Mouse (Mus musculus) MEL (cell line): ENCODE results near the gene Cog6. TPM values are rescaled to one million over a fixed set of nuclear protein-coding genes. Genes with fewer than 3 reads are reported as not detected.

Source experiments
- DNase-seq: peaks from one replicate; pipeline ENCODE4 v3.0.0; 2011; ENCODE audit warnings: low read depth, low spot score
- H3K27ac ChIP-seq: 2 replicates; pipeline ENCODE4 v1.5.1; 2012; ENCODE audit warnings: low read depth, mild to moderate bottlenecking, control low read depth, low read length, moderate library complexity; ENCODE audit not compliant: control insufficient read depth
- H3K27me3 ChIP-seq, 2 experiments: fragments of 150-350 bp in 1 of 2; sonication (generic) in 1 of 2; 2 replicates each; pipeline ENCODE4 v1.6.1; 2012; ENCODE audit warnings: low read length in 2 of 2, mild to moderate bottlenecking in 2 of 2, improper control_type of control experiment in 1 of 2, moderate library complexity in 1 of 2; ENCODE audit not compliant: insufficient read depth in 2 of 2, control insufficient read depth in 1 of 2
- H3K36me3 ChIP-seq, 2 experiments: 2 replicates each; pipeline ENCODE4 v1.6.1; 2012 to 2014; ENCODE audit warnings: low read length in 2 of 2, improper control_type of control experiment in 1 of 2, inconsistent platforms in 1 of 2, mild to moderate bottlenecking in 1 of 2; ENCODE audit not compliant: insufficient read depth in 2 of 2, control insufficient read depth in 1 of 2
- H3K4me1 ChIP-seq, 2 experiments: fragments of 150-350 bp in 1 of 2; sonication (generic) in 1 of 2; 2 replicates each; pipeline ENCODE4 v1.6.1; 2012; ENCODE audit warnings: low read length in 2 of 2, improper control_type of control experiment in 1 of 2, mild to moderate bottlenecking in 1 of 2; ENCODE audit not compliant: insufficient read depth in 2 of 2, control insufficient read depth in 1 of 2
- H3K4me3 ChIP-seq, 2 experiments: fragments of 150-350 bp in 1 of 2; sonication (generic) in 1 of 2; 2 replicates each; pipeline ENCODE4 v1.5.1; 2012; ENCODE audit warnings: low read depth in 2 of 2, low read length in 2 of 2, mild to moderate bottlenecking in 2 of 2, moderate library complexity in 2 of 2, control low read depth in 1 of 2, improper control_type of control experiment in 1 of 2; ENCODE audit not compliant: control insufficient read depth in 1 of 2, insufficient read depth in 1 of 2
- H3K79me2 ChIP-seq: 2 replicates; pipeline ENCODE4 v1.6.1; 2012; ENCODE audit warnings: mild to moderate bottlenecking, low read length, moderate library complexity; ENCODE audit not compliant: control insufficient read depth, poor library complexity, insufficient read depth
- H3K9ac ChIP-seq: 2 replicates; pipeline ENCODE4 v1.6.1; 2012; ENCODE audit warnings: low read depth, mild to moderate bottlenecking, control low read depth, low read length, moderate library complexity; ENCODE audit not compliant: control insufficient read depth, poor library complexity, severe bottlenecking
- H3K9me3 ChIP-seq: fragments of 150-350 bp; sonication (generic); replicated peaks from 2 replicates; pipeline ENCODE4 v1.6.1; 2012; ENCODE audit warnings: mild to moderate bottlenecking, low read length, improper control_type of control experiment, moderate library complexity; ENCODE audit not compliant: insufficient read depth
- BHLHE40 ChIP-seq: IDR thresholded peaks from 2 replicates; pipeline ENCODE4 v1.6.1; 2012; ENCODE audit warnings: low read depth, mild to moderate bottlenecking, inconsistent platforms, low read length, improper control_type of control experiment, borderline replicate concordance
- CHD1 ChIP-seq: IDR thresholded peaks from 2 replicates; pipeline ENCODE4 v1.6.1; 2012; ENCODE audit warnings: low read depth, mild to moderate bottlenecking, inconsistent platforms, low read length, improper control_type of control experiment
- CHD2 ChIP-seq: IDR thresholded peaks from 2 replicates; pipeline ENCODE4 v1.6.1; 2011; ENCODE audit warnings: low read length, improper control_type of control experiment
- CTCF ChIP-seq, 3 experiments: IDR thresholded peaks in 2 of 3; conservative IDR thresholded peaks in 1 of 3; 2 replicates each; pipeline ENCODE4 v1.5.1; 2011 to 2012; ENCODE audit warnings: low read length in 3 of 3, low read depth in 2 of 3, mild to moderate bottlenecking in 2 of 3, improper control_type of control experiment in 1 of 3, inconsistent platforms in 1 of 3, mixed read lengths in 1 of 3, moderate library complexity in 1 of 3; ENCODE audit not compliant: control insufficient read depth in 1 of 3, insufficient read depth in 1 of 3, poor library complexity in 1 of 3, severe bottlenecking in 1 of 3
- E2F4 ChIP-seq: IDR thresholded peaks from 2 replicates; pipeline ENCODE4 v1.6.1; 2011; ENCODE audit warnings: low read depth, low read length, improper control_type of control experiment, borderline replicate concordance
- ELF1 ChIP-seq: IDR thresholded peaks from 2 replicates; pipeline ENCODE4 v1.6.1; 2014; ENCODE audit warnings: low read depth, mild to moderate bottlenecking, inconsistent platforms, low read length, improper control_type of control experiment, moderate library complexity
- EP300 ChIP-seq, 2 experiments: IDR thresholded peaks; 2 replicates each; pipeline ENCODE4 v1.6.1; 2011; ENCODE audit warnings: improper control_type of control experiment in 2 of 2, low read length in 2 of 2, low read depth in 1 of 2, mild to moderate bottlenecking in 1 of 2
- ETS1 ChIP-seq: IDR thresholded peaks from 2 replicates; pipeline ENCODE4 v1.6.1; 2012; ENCODE audit warnings: low read depth, mild to moderate bottlenecking, inconsistent platforms, low read length, improper control_type of control experiment, moderate library complexity
- GABPA ChIP-seq: IDR thresholded peaks from 2 replicates; pipeline ENCODE4 v1.6.1; 2012; ENCODE audit warnings: low read depth, mild to moderate bottlenecking, inconsistent platforms, low read length, improper control_type of control experiment, moderate library complexity
- GATA1 ChIP-seq: IDR thresholded peaks from 2 replicates; pipeline ENCODE4 v1.6.1; 2011; ENCODE audit warnings: low read depth, low read length, improper control_type of control experiment
- HCFC1 ChIP-seq: IDR thresholded peaks from 2 replicates; pipeline ENCODE4 v1.6.1; 2012; ENCODE audit warnings: low read depth, mild to moderate bottlenecking, inconsistent platforms, low read length, improper control_type of control experiment, moderate library complexity
- KAT2A ChIP-seq: conservative IDR thresholded peaks from 2 replicates; pipeline ENCODE4 v1.6.1; 2012; ENCODE audit warnings: low read depth, low read length, improper control_type of control experiment, inconsistent platforms
- MAFK ChIP-seq: IDR thresholded peaks from 2 replicates; pipeline ENCODE4 v1.6.1; 2011; ENCODE audit warnings: low read depth, mild to moderate bottlenecking, low read length, improper control_type of control experiment, borderline replicate concordance
- MAX ChIP-seq: IDR thresholded peaks from 2 replicates; pipeline ENCODE4 v1.6.1; 2011; ENCODE audit warnings: low read length, improper control_type of control experiment
- MEF2A ChIP-seq: IDR thresholded peaks from 2 replicates; pipeline ENCODE4 v1.6.1; 2014; ENCODE audit warnings: low read depth, mild to moderate bottlenecking, inconsistent platforms, low read length, improper control_type of control experiment; ENCODE audit not compliant: poor library complexity, insufficient replicate concordance, severe bottlenecking; ENCODE audit errors: extremely low read depth
- POLR2A ChIP-seq, 2 experiments: IDR thresholded peaks; 2 replicates each; pipeline ENCODE4 v1.6.1; 2011 to 2012; ENCODE audit warnings: low read length in 2 of 2, mild to moderate bottlenecking in 2 of 2, control low read depth in 1 of 2, improper control_type of control experiment in 1 of 2, low read depth in 1 of 2, moderate library complexity in 1 of 2; ENCODE audit not compliant: control insufficient read depth in 1 of 2, insufficient read depth in 1 of 2, poor library complexity in 1 of 2
- POLR2AphosphoS5 ChIP-seq: IDR thresholded peaks from 2 replicates; pipeline ENCODE4 v1.6.1; 2012; ENCODE audit warnings: low read depth, borderline replicate concordance, mild to moderate bottlenecking, inconsistent platforms, low read length, moderate library complexity, mixed read lengths
- RAD21 ChIP-seq: IDR thresholded peaks from 2 replicates; pipeline ENCODE4 v1.6.1; 2011; ENCODE audit warnings: mild to moderate bottlenecking, low read depth, low read length, improper control_type of control experiment
- SMC3 ChIP-seq: IDR thresholded peaks from 2 replicates; pipeline ENCODE4 v1.6.1; 2011; ENCODE audit warnings: low read depth, low read length, improper control_type of control experiment
- TAL1 ChIP-seq: IDR thresholded peaks from 2 replicates; pipeline ENCODE4 v1.6.1; 2012; ENCODE audit warnings: mild to moderate bottlenecking, inconsistent platforms, low read length, moderate library complexity, mixed read lengths
- TBP ChIP-seq: IDR thresholded peaks from 2 replicates; pipeline ENCODE4 v1.8.0; 2011; ENCODE audit warnings: low read depth, low read length, improper control_type of control experiment
- ZC3H11A ChIP-seq: IDR thresholded peaks from 2 replicates; pipeline ENCODE4 v1.6.1; 2012; ENCODE audit warnings: low read depth, mild to moderate bottlenecking, inconsistent platforms, low read length, improper control_type of control experiment
- polyA plus RNA-seq, 2 experiments: library from polyadenylated mRNA; stranded (reverse) in 1 of 2; unstranded in 1 of 2; fragments of >175 nt in 1 of 2; fragments of >200 nt in 1 of 2; gene quantifications; 2 replicates each; pipeline versions ENCODE4 v1.2.1 to v1.2.4; 2012; ENCODE audit warnings: low replicate concordance in 2 of 2, low read depth in 1 of 2; ENCODE audit not compliant: insufficient read length in 2 of 2, insufficient read depth in 1 of 2, missing spikeins in 1 of 2
- total RNA-seq: library from RNA; depleted of rRNA; stranded (reverse); fragments of 300-350 nt; gene quantifications from 2 replicates; pipeline ENCODE4 v1.2.3, GENCODE M21; 2012

Cog6 gene
- total and polyA plus RNA-seq, 3 experiments, result 15.6 to 21.6 TPM; not detected in 1

DNA sequence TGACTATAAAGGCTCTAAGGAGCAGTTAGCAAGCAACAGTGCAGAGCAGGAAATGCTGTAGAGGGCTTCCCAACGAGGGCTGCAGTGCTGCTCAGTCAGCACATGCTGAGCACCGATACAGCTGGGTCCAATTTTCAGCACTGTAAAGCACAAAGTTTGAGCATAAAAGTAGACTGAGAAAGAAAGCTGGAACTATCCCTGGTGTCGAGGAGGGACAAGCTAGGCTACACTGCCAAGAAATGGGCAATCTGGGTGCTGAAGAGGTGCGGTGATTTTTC is 49.0 kb upstream of the Cog6 start:
- Histone ChIP-seq H3K9ac (no peak overlapping the region), H3K27me3 (peaks cover 0 to 2% of the 10 kb centered on the region in 2 experiments; a peak in 1 of 4 replicates), H3K79me2 (no peaks in the 10 kb centered on the region), H3K4me3 (no peak overlapping the region), H3K4me1 (no peaks in the 10 kb centered on the region), H3K27ac (no peak overlapping the region), H3K36me3 (no peaks in the 10 kb centered on the region), H3K9me3 (no peaks in the 10 kb centered on the region)
- TF ChIP-seq ZC3H11A, result no peak
- no peak for TF ChIP-seq CHD1
- TF ChIP-seq GATA1, result no peak
- TF ChIP-seq GABPA, result no peak
- no peak for TF ChIP-seq SMC3
- no peak for TF ChIP-seq E2F4
- TF ChIP-seq KAT2A, result no peak
- no peak for DNase-seq

DNA sequence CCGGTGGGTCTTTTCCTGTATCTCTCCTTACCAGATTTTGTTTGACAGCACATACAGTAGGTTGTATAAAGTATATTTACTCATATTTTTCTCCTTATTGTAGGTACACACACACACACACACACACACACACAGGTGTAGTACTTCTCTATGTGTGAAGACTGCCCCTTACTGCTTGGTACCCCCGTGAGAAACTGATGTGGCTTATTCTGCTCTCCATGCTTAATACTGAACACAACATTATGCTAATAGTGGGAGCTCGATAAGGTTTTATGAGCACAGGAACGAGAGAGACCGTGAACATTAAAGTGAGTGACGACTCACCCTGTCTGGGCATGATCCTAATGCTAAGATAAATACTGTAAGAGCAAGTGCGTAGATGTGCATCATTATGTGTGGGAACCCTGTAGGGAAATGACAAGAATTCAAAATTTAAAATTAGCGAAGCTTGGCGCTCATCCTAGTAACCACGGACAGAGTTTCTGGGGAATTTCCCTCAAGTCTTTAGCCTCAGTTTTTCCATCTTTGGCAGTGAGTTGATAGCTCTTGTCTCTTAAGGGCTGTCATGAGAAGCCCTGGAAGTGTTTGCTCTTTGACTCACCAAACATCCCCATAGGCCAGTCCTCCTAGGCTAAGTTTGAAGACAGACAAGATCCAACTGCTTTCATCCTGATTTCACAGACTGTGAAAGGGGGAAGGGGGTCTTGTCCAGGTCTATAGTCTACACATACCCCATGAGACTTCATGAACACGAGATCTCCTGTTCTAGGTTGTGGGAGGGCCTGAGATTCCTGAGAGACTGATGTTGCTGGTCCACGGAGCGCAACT is 48.4 kb upstream of the Cog6 start:
- no peak overlapping the region for H3K27ac ChIP-seq
- TF ChIP-seq POLR2A (IDR thresholded peaks at IDR 0.05; ENCODE audit: control insufficient read depth in 1 of 2, insufficient read depth in 1 of 2, low read depth in 1 of 2, low read length in 2 of 2, poor library complexity in 1 of 2) (no peak), MEF2A (no peak), BHLHE40 (no peak), HCFC1 (no peak), CHD1 (no peak), CHD2 (no peak), RAD21 (no peak), POLR2AphosphoS5 (no peak), TBP (no peak), GATA1 (no peak), TAL1 (no peak), ETS1 (no peak), EP300 (IDR thresholded peaks at IDR 0.05; ENCODE audit: low read depth in 1 of 2, low read length in 2 of 2) (no peak), E2F4 (no peak), MAX (no peak), GABPA (no peak), MAFK (no peak), ELF1 (no peak), CTCF (IDR thresholded peaks at IDR 0.05 in 2 of 3, conservative IDR thresholded peaks at IDR 0.05 in 1 of 3; ENCODE audit: control insufficient read depth in 1 of 3, insufficient read depth in 1 of 3, low read depth in 2 of 3, low read length in 3 of 3, poor library complexity in 1 of 3, severe bottlenecking in 1 of 3) (no peak)
- no peaks in the 10 kb centered on the region for H3K79me2 ChIP-seq
- DNase-seq, result no peak
- peaks cover 0 to 2% of the 10 kb centered on the region in 2 experiments; a peak in 1 of 4 replicates for H3K27me3 ChIP-seq
- H3K9ac ChIP-seq, result no peak overlapping the region
- H3K36me3 ChIP-seq, result no peaks in the 10 kb centered on the region
- no peaks in the 10 kb centered on the region for H3K9me3 ChIP-seq
- H3K4me1 ChIP-seq, result no peaks in the 10 kb centered on the region
- no peak overlapping the region for H3K4me3 ChIP-seq
